Mouse (Mus musculus) intestine, embryonic 14.5 days (tissue): Measurements from ENCODE around the gene Sae1. TPM values are rescaled to one million over a fixed set of nuclear protein-coding genes. Genes with fewer than 3 reads are reported as not detected.

Experiments used
- ATAC-seq: fragments of 200-750 bp; cut with Nextera tagmentation; replicated peaks from 2 replicates; pipeline ENCODE4 v1.8.0; 2017; ENCODE audit warnings: low read depth, moderate number of reproducible peaks, moderate TSS enrichment, moderate library complexity; ENCODE audit not compliant: low FRiP score, low TSS enrichment
- DNase-seq: peaks from one replicate; pipeline ENCODE4 v3.0.0-alpha.2; 2018; ENCODE audit warnings: low spot score
- H3K27ac ChIP-seq: fragments of 300-500 bp; sonication (generic); 2 replicates; pipeline ENCODE4 v1.5.1; 2014; ENCODE audit warnings: low read depth, mild to moderate bottlenecking, control low read depth
- H3K27me3 ChIP-seq: fragments of 300-500 bp; sonication (generic); replicated peaks from 2 replicates; pipeline ENCODE4 v1.6.1; 2014; ENCODE audit warnings: low read length, control low read depth; ENCODE audit not compliant: control insufficient read depth, insufficient read depth
- H3K36me3 ChIP-seq: fragments of 300-500 bp; sonication (generic); 2 replicates; pipeline ENCODE4 v1.6.1; 2014; ENCODE audit warnings: low read length, control low read depth; ENCODE audit not compliant: control insufficient read depth, insufficient read depth
- H3K4me1 ChIP-seq: fragments of 300-500 bp; sonication (generic); replicated peaks from 2 replicates; pipeline ENCODE4 v1.6.1; 2014; ENCODE audit warnings: low read length, control low read depth, mixed read lengths; ENCODE audit not compliant: control insufficient read depth, insufficient read depth
- H3K4me2 ChIP-seq: fragments of 300-500 bp; sonication (generic); 2 replicates; pipeline ENCODE4 v1.6.1; 2014; ENCODE audit warnings: low read length
- H3K4me3 ChIP-seq: fragments of 300-500 bp; sonication (generic); 2 replicates; pipeline ENCODE4 v1.5.1; 2014; ENCODE audit warnings: low read depth, low read length, control low read depth, mixed read lengths
- H3K9ac ChIP-seq: fragments of 300-500 bp; sonication (generic); 2 replicates; pipeline ENCODE4 v1.6.1; 2014; ENCODE audit warnings: mild to moderate bottlenecking, low read length
- H3K9me3 ChIP-seq: fragments of 300-500 bp; sonication (generic); 2 replicates; pipeline ENCODE4 v1.6.1; 2016; ENCODE audit warnings: low read length, control low read depth; ENCODE audit not compliant: control insufficient read depth
- WGBS: fragments of 180-500 bp; shearing (Covaris S2); extraction: QIAGEN DNeasy Blood & Tissue Kit; methylation state at CpG from one replicate; pipeline ENCODE4 v1.1.7; 2014; 5-methylcytosine and 5-hydroxymethylcytosine counted together
- polyA plus RNA-seq: library from polyadenylated mRNA; unstranded; fragments of >200 nt; fragmentation: Nextera tagmentation; extraction: Ambion mirVana; gene quantifications from 2 replicates; pipeline ENCODE4 v1.2.1, GENCODE M21; 2014

The Sae1 gene
- polyA plus RNA-seq, 1 experiment from 2014 or later: 294 TPM

- ATAC-seq (no peak), DNase-seq (no peak)
- Histone ChIP-seq H3K9me3 (no peaks in the 10 kb centered on the region), H3K27ac (no peak overlapping the region), H3K4me1 (peaks cover 3% of the 10 kb centered on the region; the same call in 1 of the 2 replicates), H3K9ac (no peak overlapping the region), H3K4me2 (no peak overlapping the region), H3K27me3 (no peaks in the 10 kb centered on the region), H3K36me3 (peaks cover 1% of the 10 kb centered on the region; the same call in 1 of the 2 replicates), H3K4me3 (no peak overlapping the region)
- 90% methylated on average over 4 of the region's 4 CpGs for WGBS
These were observed 68.4 kb downstream of the Sae1 start for GRCm38 (mm10) chr7:16319216-16319615.

GRCm38 (mm10) chr7:16317094-16317493 lies 70.5 kb downstream of the Sae1 start:
- DNase-seq (no peak), ATAC-seq (no peak)
- H3K9ac ChIP-seq: no peak overlapping the region
- no peaks in the 10 kb centered on the region for H3K27me3 ChIP-seq
- WGBS: 80% methylated on average over 14 of the region's 14 CpGs
- H3K4me3 ChIP-seq: no peak overlapping the region
- no peak overlapping the region for H3K4me2 ChIP-seq
- H3K27ac ChIP-seq: no peak overlapping the region
- H3K4me1 ChIP-seq: peaks cover 12% of the 10 kb centered on the region
- no peaks in the 10 kb centered on the region for H3K36me3 ChIP-seq
- no peaks in the 10 kb centered on the region for H3K9me3 ChIP-seq

- Histone ChIP-seq H3K9me3 (no peaks in the 10 kb centered on the region), H3K4me1 (peaks cover 26% of the 10 kb centered on the region), H3K9ac (no peak overlapping the region), H3K27me3 (no peaks in the 10 kb centered on the region), H3K4me3 (no peak overlapping the region), H3K27ac (no peak overlapping the region), H3K36me3 (no peaks in the 10 kb centered on the region), H3K4me2 (no peak overlapping the region)
- DNase-seq (no peak), ATAC-seq (no peak)
- WGBS: 55% methylated on average over 4 of the region's 4 CpGs
These were observed 72.3 kb downstream of the Sae1 start for GRCm38 (mm10) chr7:16315222-16315759.

GRCm38 (mm10) chr7:16314221-16314775 lies 73.3 kb downstream of the Sae1 start:
- DNase-seq (no peak), ATAC-seq (no peak; the same call in 1 of the 2 replicates)
- peak overlapping the region; percentile 62 for H3K4me3 ChIP-seq
- 11% methylated on average over 13 of the region's 13 CpGs for WGBS
- H3K9ac ChIP-seq: peak overlapping the region; percentile 75
- H3K27ac ChIP-seq: peak overlapping the region; percentile 93
- H3K4me2 ChIP-seq: peak overlapping the region; percentile 95
- H3K36me3 ChIP-seq: no peaks in the 10 kb centered on the region
- no peaks in the 10 kb centered on the region for H3K27me3 ChIP-seq
- H3K9me3 ChIP-seq: no peaks in the 10 kb centered on the region
- peaks cover 29% of the 10 kb centered on the region for H3K4me1 ChIP-seq

- peak overlapping the region; percentile 75 for H3K9ac ChIP-seq
- H3K27ac ChIP-seq: peak overlapping the region; percentile 93
- no peaks in the 10 kb centered on the region for H3K36me3 ChIP-seq
- ATAC-seq (peak; percentile 70), DNase-seq (peak; percentile 91)
- WGBS: under 1% methylated on average over 57 of the region's 66 CpGs
- peaks cover 29% of the 10 kb centered on the region for H3K4me1 ChIP-seq
- peak overlapping the region; percentile 95 for H3K4me2 ChIP-seq
- no peaks in the 10 kb centered on the region for H3K9me3 ChIP-seq
- no peaks in the 10 kb centered on the region for H3K27me3 ChIP-seq
- peak overlapping the region; percentile 62 for H3K4me3 ChIP-seq
These were observed 74.0 kb downstream of the Sae1 start for GRCm38 (mm10) chr7:16313481-16314220.

- WGBS: 0% methylated on average over 11 of the region's 12 CpGs
- peak; percentile 84 for DNase-seq
- Histone ChIP-seq H3K4me1 (peaks cover 29% of the 10 kb centered on the region), H3K9me3 (no peaks in the 10 kb centered on the region), H3K9ac (peak overlapping the region; percentile 69), H3K27ac (peak overlapping the region; percentile 93), H3K36me3 (no peaks in the 10 kb centered on the region), H3K4me2 (peak overlapping the region; percentile 95), H3K4me3 (peak overlapping the region; percentile 62), H3K27me3 (no peaks in the 10 kb centered on the region)
- ATAC-seq: peak; percentile 24; the same call in 1 of the 2 replicates
These were observed 74.8 kb downstream of the Sae1 start for GRCm38 (mm10) chr7:16312672-16313311.

GRCm38 (mm10) chr7:16312011-16312671 lies 75.5 kb downstream of the Sae1 start:
- no peaks in the 10 kb centered on the region for H3K27me3 ChIP-seq
- peak overlapping the region; percentile 69 for H3K9ac ChIP-seq
- H3K4me3 ChIP-seq: peak overlapping the region; percentile 62
- WGBS: under 1% methylated on average over 49 of the region's 49 CpGs
- H3K4me2 ChIP-seq: peak overlapping the region; percentile 95
- H3K4me1 ChIP-seq: peaks cover 29% of the 10 kb centered on the region
- peak overlapping the region; percentile 93 for H3K27ac ChIP-seq
- DNase-seq (peak; percentile 81), ATAC-seq (no peak)
- H3K9me3 ChIP-seq: no peaks in the 10 kb centered on the region
- H3K36me3 ChIP-seq: no peaks in the 10 kb centered on the region

- peak overlapping the region; percentile 69 for H3K9ac ChIP-seq
- WGBS: 2% methylated on average over 14 of the region's 14 CpGs
- ATAC-seq: no peak
- peak overlapping the region; percentile 95 for H3K4me2 ChIP-seq
- peak overlapping the region; percentile 93 for H3K27ac ChIP-seq
- no peaks in the 10 kb centered on the region for H3K27me3 ChIP-seq
- H3K4me3 ChIP-seq: peak overlapping the region; percentile 62
- H3K4me1 ChIP-seq: peaks cover 29% of the 10 kb centered on the region
- H3K9me3 ChIP-seq: no peaks in the 10 kb centered on the region
- no peaks in the 10 kb centered on the region for H3K36me3 ChIP-seq
- peak; percentile 74 for DNase-seq
These were observed 76.1 kb downstream of the Sae1 start for GRCm38 (mm10) chr7:16311453-16312004.
